Mouse (Mus musculus) lung, postnatal 0 days (tissue): ENCODE results near the gene Avl9.

ENCODE experiments used
- CTCF ChIP-seq: IDR thresholded peaks from 2 replicates; pipeline ENCODE4 v1.5.1; 2016; ENCODE audit warnings: antibody characterized with exemption, mild to moderate bottlenecking
- EP300 ChIP-seq: IDR thresholded peaks from 2 replicates; pipeline ENCODE4 v1.6.1; 2016; ENCODE audit warnings: antibody characterized with exemption, mild to moderate bottlenecking, control low read depth

DNA sequence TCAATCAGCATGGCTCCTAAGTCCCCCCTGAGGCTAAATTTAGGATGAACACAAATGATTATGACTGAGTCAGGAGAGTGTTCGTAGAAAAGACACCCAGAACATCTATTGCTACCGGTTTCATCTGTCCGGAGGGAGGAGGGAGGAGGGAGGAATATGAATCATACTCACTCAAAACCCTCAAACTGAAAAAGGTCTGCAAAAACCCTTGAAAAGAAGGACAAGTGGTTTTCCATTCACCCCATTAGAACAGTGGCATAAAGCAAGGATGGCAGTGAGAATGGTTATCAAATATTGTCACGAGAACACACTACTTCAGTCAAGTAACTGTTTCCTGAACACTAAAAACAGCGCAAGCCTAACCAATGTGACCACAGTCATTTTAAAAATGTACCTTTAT, 70.4 kb downstream of the Avl9 start:
- TF ChIP-seq CTCF (no peak), EP300 (peak; percentile 73)
